Mouse (Mus musculus): Measurements from ENCODE around the gene Celf5. TPM values are rescaled to one million over a fixed set of nuclear protein-coding genes. Genes with fewer than 3 reads are reported as not detected.

The Celf5 gene
- total and polyA plus RNA-seq, 3 experiments, result 0.08 to 0.38 TPM; not detected in 1

- TF ChIP-seq MXI1 (IDR thresholded peaks at IDR 0.05; ENCODE audit: low read depth, low read length) (peak; percentile 5; the same call in 1 of the 2 replicates), MYB (IDR thresholded peaks at IDR 0.05; ENCODE audit: low read depth, low read length) (peak; percentile 81), MAFK (IDR thresholded peaks at IDR 0.05; ENCODE audit: borderline replicate concordance, low read depth, low read length) (no peak), KAT2A (conservative IDR thresholded peaks at IDR 0.05; ENCODE audit: low read depth, low read length) (no peak), TAL1 (IDR thresholded peaks at IDR 0.05; ENCODE audit: low read length) (peak; percentile 79), POLR2AphosphoS2 (IDR thresholded peaks at IDR 0.05; ENCODE audit: low read length) (no peak), CTCF (IDR thresholded peaks at IDR 0.05 in 2 of 3, conservative IDR thresholded peaks at IDR 0.05 in 1 of 3; ENCODE audit: control insufficient read depth in 1 of 3, insufficient read depth in 1 of 3, low read depth in 2 of 3, low read length in 3 of 3, poor library complexity in 1 of 3, severe bottlenecking in 1 of 3) (no peak), ETS1 (IDR thresholded peaks at IDR 0.05; ENCODE audit: low read depth, low read length) (peak; percentile 12; the same call in 1 of the 2 replicates)
Measured at GRCm38 (mm10) chr10:81519227-81519977, 36.9 kb upstream of the Celf5 start (continued).

- Histone ChIP-seq H3K27me3 (ENCODE audit: control insufficient read depth in 1 of 2, insufficient read depth in 2 of 2, low read length in 2 of 2) (no peaks in the 10 kb centered on the region), H3K4me3 (ENCODE audit: control insufficient read depth in 1 of 2, insufficient read depth in 1 of 2, low read depth in 2 of 2, low read length in 2 of 2) (no peak overlapping the region), H3K4me1 (ENCODE audit: control insufficient read depth in 1 of 2, insufficient read depth in 2 of 2, low read length in 2 of 2) (peaks cover 10 to 37% of the 10 kb centered on the region in 2 experiments), H3K27ac (ENCODE audit: control insufficient read depth, low read depth, low read length) (peak overlapping the region; percentile 67), H3K9ac (ENCODE audit: control insufficient read depth, low read depth, low read length, poor library complexity, severe bottlenecking) (no peak overlapping the region), H3K36me3 (ENCODE audit: control insufficient read depth in 1 of 2, insufficient read depth in 2 of 2, low read length in 2 of 2) (peaks cover 0 to 27% of the 10 kb centered on the region in 2 experiments; a peak in 2 of 4 replicates), H3K9me3 (replicated peaks; ENCODE audit: insufficient read depth, low read length) (no peaks in the 10 kb centered on the region), H3K79me2 (ENCODE audit: control insufficient read depth, insufficient read depth, low read length, poor library complexity) (peaks cover 8% of the 10 kb centered on the region)
- TF ChIP-seq SMC3 (IDR thresholded peaks at IDR 0.05; ENCODE audit: low read depth, low read length), result 0 out of 2 replicates have a peak, but pooled peaks have one; percentile 3
- peak; percentile 13; the same call in 1 of the 2 replicates for TF ChIP-seq SIN3A (IDR thresholded peaks at IDR 0.05; ENCODE audit: low read length)
- no peak for TF ChIP-seq POLR2AphosphoS5 (IDR thresholded peaks at IDR 0.05; ENCODE audit: borderline replicate concordance, low read depth, low read length)
- TF ChIP-seq CTCF (IDR thresholded peaks at IDR 0.05 in 2 of 3, conservative IDR thresholded peaks at IDR 0.05 in 1 of 3; ENCODE audit: control insufficient read depth in 1 of 3, insufficient read depth in 1 of 3, low read depth in 2 of 3, low read length in 3 of 3, poor library complexity in 1 of 3, severe bottlenecking in 1 of 3), result peak; percentile 51 to 59 (median 53)
- TF ChIP-seq ELF1 (IDR thresholded peaks at IDR 0.05; ENCODE audit: low read depth, low read length), result no peak
- peak; percentile 75 for DNase-seq (ENCODE audit: low read depth, low spot score)
Measured at GRCm38 (mm10) chr10:81518546-81518945, 36.0 kb upstream of the Celf5 start.

GRCm38 (mm10) chr10:81517227-81517626, 34.7 kb upstream of the Celf5 start:
- Histone ChIP-seq H3K9ac (ENCODE audit: control insufficient read depth, low read depth, low read length, poor library complexity, severe bottlenecking) (peak overlapping the region; percentile 51), H3K79me2 (ENCODE audit: control insufficient read depth, insufficient read depth, low read length, poor library complexity) (no peaks in the 10 kb centered on the region; the same call in 1 of the 2 replicates), H3K4me3 (ENCODE audit: control insufficient read depth in 1 of 2, insufficient read depth in 1 of 2, low read depth in 2 of 2, low read length in 2 of 2) (peak overlapping the region in 1 of 2 experiments; percentile 7; a peak in 2 of 4 replicates), H3K9me3 (replicated peaks; ENCODE audit: insufficient read depth, low read length) (no peaks in the 10 kb centered on the region), H3K36me3 (ENCODE audit: control insufficient read depth in 1 of 2, insufficient read depth in 2 of 2, low read length in 2 of 2) (peaks cover 0 to 25% of the 10 kb centered on the region in 2 experiments; a peak in 2 of 4 replicates), H3K4me1 (ENCODE audit: control insufficient read depth in 1 of 2, insufficient read depth in 2 of 2, low read length in 2 of 2) (peaks cover 10 to 28% of the 10 kb centered on the region in 2 experiments), H3K27me3 (ENCODE audit: control insufficient read depth in 1 of 2, insufficient read depth in 2 of 2, low read length in 2 of 2) (no peaks in the 10 kb centered on the region), H3K27ac (ENCODE audit: control insufficient read depth, low read depth, low read length) (peak overlapping the region; percentile 67)
- TF ChIP-seq ZNF384 (IDR thresholded peaks at IDR 0.05; ENCODE audit: low read depth, low read length) (no peak), POLR2A (IDR thresholded peaks at IDR 0.05; ENCODE audit: control insufficient read depth in 1 of 2, insufficient read depth in 1 of 2, low read depth in 1 of 2, low read length in 2 of 2, poor library complexity in 1 of 2) (0 out of 4 replicates have a peak, but pooled peaks of 1 of the 2 experiments have one; percentile 16), BHLHE40 (IDR thresholded peaks at IDR 0.05; ENCODE audit: borderline replicate concordance, low read depth, low read length) (no peak)
- DNase-seq (ENCODE audit: low read depth, low spot score), result peak; percentile 63
